Mouse (Mus musculus) frontal cortex, adult (tissue): ENCODE measurements at regions not wholly inside any gene's neighbourhood (a gene's known extent, or its start where the extent isn't known, plus 50 kb on each side); places are given as distances from the start of the nearest gene placed in this dataset.
A peak's percentile ranks its signal among the peaks of the same experiment; 100 is the strongest.

Source experiments
- ATAC-seq: cut with Nextera tagmentation; 2 replicates; pipeline ENCODE4 v1.9.2; 2017; ENCODE audit warnings: mild to moderate bottlenecking, moderate library complexity, mixed read lengths; ENCODE audit not compliant: low TSS enrichment

GRCm38 (mm10) chr2:133020173-133020837, 74.6 kb upstream of the Fermt1 start:
- ATAC-seq, result peak; percentile 97

DNA sequence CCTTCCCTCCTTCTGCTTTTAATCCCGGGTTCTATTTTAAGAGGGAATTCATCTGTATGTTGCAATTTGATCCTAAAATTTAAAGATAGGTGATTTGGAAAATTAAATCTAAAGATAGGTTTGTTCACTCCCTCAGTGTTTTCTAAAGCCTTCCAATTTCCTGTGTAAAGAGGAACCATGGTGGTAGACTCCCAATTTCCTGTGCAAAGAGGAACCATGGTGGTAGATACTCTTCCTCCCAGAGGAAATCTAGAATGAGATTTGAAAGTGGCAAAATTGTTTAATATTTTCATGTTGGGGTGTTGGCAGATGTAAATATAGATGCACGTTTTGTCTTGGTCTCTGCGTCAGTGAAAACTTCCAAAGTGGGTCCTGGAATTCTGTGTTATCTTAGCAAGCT, 75.5 kb upstream of the Fermt1 start:
- ATAC-seq, result no peak

- ATAC-seq, result no peak
These were observed 81.3 kb upstream of the Fermt1 start for GRCm38 (mm10) chr2:133027038-133027437.

- ATAC-seq, result no peak
These were observed 89.7 kb upstream of the Fermt1 start for GRCm38 (mm10) chr2:133035421-133035820.

- ATAC-seq, result no peak
These were observed 95.0 kb upstream of the Fermt1 start for GRCm38 (mm10) chr2:133040708-133041107.

- no peak for ATAC-seq
These were observed 132.1 kb upstream of the Fermt1 start for GRCm38 (mm10) chr2:133077698-133078356.

DNA sequence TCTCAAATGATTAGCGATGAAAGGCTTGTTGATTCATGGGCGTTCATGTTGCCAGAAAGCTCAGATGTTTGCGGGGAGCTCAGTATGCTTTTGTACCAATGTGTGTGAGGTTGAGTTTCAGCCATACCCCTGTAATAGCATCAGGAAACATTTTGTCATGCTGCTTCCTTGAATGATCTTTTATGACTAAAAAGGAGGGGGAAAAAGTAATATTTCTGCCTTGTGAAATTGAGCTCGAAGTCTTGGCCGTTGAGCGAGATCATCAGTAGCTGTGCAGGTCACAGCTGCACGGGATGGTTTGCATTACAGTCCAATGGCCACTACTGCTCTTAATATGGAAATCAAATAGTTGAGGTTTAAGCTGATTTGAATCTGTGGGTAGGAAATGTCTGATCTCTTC, 145.3 kb upstream of the Fermt1 start:
- no peak for ATAC-seq

DNA sequence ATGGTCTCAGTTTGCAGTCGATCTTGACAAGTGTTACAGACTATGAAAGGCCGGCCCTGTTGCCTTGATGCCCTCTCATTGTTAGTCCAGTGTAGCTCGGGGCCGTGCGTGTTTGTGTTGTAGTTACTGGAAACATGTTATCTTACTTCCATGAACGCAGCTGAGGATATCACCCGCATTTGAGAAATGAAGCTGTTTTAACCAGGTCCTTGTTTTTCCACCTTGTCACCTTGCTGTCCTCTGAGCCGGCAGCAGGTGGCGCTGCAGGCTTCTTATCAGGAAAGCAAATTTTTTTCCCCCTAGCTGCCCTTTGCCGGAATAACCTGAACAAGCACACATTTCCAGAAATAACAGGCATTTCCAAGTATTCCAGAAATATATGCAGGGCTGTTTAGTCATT, 167.9 kb upstream of the Fermt1 start:
- ATAC-seq, result peak; percentile 80

GRCm38 (mm10) chr2:133118651-133119050, 172.9 kb upstream of the Fermt1 start:
- ATAC-seq, result no peak

- ATAC-seq, result no peak
These were observed 179.6 kb upstream of the Fermt1 start for GRCm38 (mm10) chr2:133125212-133125801.

DNA sequence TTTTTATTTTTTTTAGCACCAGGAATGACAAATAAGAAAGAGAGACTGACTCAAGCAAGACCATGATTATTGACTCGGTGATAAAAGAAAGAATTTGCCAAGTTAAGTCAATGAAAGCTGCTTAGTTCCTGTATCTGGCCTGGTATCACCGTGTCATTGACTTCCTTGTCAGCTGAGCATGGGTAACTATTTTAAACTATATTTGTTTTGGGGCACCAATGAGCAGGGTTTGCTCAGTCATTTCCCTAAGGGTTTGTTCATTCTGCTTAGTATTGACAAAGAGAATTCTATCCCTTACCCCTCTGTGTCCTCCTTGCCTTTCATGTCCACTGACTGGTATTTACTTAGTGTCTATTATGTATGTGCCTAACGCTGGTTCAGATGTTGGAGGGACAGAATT, 189.2 kb upstream of the Fermt1 start:
- ATAC-seq, result no peak

GRCm38 (mm10) chr2:133138877-133139276, 193.2 kb upstream of the Fermt1 start:
- ATAC-seq, result no peak

- no peak for ATAC-seq
These were observed 195.8 kb upstream of the Fermt1 start for GRCm38 (mm10) chr2:133141341-133142035.

GRCm38 (mm10) chr2:133152461-133152860, 206.8 kb upstream of the Fermt1 start:
- ATAC-seq, result no peak

DNA sequence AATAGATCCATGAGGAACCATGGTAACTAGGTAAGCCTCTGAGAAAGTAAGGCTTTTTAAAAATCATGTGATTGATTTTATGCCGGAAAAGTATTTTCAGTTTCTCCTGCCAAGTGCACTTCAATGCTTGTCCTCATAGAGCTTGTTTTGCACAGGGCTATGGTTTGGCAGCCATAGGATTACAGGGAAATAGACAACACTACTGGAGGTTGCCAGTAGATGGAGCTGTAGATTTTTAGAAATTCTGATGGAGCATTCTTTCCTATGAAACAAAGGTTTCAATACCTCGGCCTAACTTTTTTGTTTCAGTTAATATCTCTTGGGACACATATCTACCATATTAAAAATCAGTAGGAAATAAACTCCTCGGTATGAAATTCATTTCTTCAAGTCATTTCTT, 210.8 kb upstream of the Fermt1 start:
- no peak for ATAC-seq

GRCm38 (mm10) chr2:133158206-133158605, 212.5 kb upstream of the Fermt1 start:
- no peak for ATAC-seq

DNA sequence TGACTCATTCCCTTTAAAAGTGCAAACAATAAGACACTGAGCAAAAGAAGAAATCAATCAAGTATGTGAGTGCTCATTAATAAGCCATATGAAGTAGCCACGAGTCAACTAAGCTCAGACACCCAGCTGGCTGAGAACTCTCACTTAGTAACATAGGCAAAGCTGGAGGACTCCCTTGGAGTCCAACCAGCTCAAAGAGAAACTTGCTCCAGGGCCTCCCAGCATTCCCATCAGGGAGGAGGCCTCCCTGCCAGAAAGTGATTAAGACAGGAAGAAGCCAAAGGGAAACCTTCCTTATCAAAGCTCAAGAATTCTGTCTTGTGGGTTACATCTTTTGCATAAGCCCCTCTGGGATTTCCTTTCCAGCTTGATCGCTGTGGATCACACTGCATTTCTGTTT, 213.7 kb upstream of the Fermt1 start:
- ATAC-seq, result no peak

DNA sequence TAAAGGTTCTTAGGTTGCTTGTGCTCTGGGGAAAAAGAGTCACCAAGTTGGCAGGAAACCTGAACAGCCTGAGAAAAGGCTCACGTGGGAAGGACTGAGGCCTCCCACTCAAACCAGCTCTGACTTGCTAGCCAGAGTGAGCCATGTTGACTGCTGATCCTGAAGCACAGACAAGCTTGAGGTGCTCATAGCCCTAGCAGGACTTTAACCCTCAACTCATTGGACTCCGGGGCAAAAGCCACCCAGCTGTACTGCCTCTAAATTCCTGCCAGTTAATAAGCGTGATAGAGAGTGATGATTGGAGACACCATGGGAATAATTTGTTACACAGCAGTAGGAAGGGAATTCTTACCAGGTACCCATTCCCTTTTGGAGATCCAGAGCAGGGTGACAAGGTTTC, 230.7 kb upstream of the Fermt1 start:
- ATAC-seq, result no peak

GRCm38 (mm10) chr2:133181216-133181615, 235.5 kb upstream of the Fermt1 start:
- no peak for ATAC-seq

DNA sequence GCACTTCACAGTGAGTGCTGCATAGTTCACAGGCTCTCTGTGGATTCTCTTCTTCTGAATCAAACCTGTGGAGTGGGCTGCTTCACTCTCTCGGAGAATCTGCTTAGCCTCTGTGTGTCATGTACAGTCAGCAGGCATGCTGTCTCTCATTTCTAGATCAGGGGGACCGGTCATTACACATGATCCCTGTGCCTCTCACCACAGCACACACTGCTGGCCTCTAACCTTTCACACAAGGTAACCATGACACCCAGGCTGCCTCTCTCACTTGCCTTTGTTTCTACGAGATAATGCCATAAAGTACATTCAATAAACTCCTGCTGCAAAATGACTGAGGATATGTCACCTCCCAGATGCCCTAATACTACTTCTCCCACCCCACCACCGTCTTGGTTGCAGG, 237.2 kb upstream of the Fermt1 start:
- no peak for ATAC-seq

GRCm38 (mm10) chr2:133204295-133204866, 258.7 kb upstream of the Fermt1 start:
- ATAC-seq, result no peak

- no peak for ATAC-seq
These were observed 262.8 kb upstream of the Fermt1 start for GRCm38 (mm10) chr2:133208498-133208897.
